Mouse (Mus musculus): ENCODE measurements around the gene Haghl. TPM values are rescaled to one million over a fixed set of nuclear protein-coding genes. Genes with fewer than 3 reads are reported as not detected.

Gene Haghl
- total RNA-seq (2021) (10 to 100 TPM; 16.6 to 33.7 TPM), polyA plus RNA-seq (2012; rRNA removed) (67.2 and 70.8 TPM in 2 replicates)
- long read RNA-seq, transcript Haghl-201 (9 exons, 1,405 nt): major isoform, 16 of 33 reads
- long read RNA-seq, transcript Haghl-206 (8 exons, 1,074 nt): minor isoform, 5 of 33 reads
- long read RNA-seq, partial matches to known transcripts: 3 of 33 reads
- long read RNA-seq, other reads (novel, unspliced or antisense): 5 of 33 reads

- DNase-seq: peak; percentile 94
Observed at GRCm38 (mm10) chr17:25785281-25785745, at the start of gene Haghl. Gene Haghl (minus strand): TSS chr17:25785673.

GRCm38 (mm10) chr17:25834595-25835222 lies 49.2 kb upstream of the Haghl start:
- DNase-seq: no peak

GRCm38 (mm10) chr17:25833961-25834594 lies 48.6 kb upstream of the Haghl start:
- DNase-seq: peak; percentile 68

GRCm38 (mm10) chr17:25833291-25833663 lies 47.8 kb upstream of the Haghl start, which contains the start of gene Stub1:
Gene Stub1 (minus strand): TSS chr17:25833404.
- peak; percentile 97 for DNase-seq

- DNase-seq: peak; percentile 100
Observed at GRCm38 (mm10) chr17:25832436-25833290, 47.2 kb upstream of the Haghl start.

- peak; percentile 82 for DNase-seq
Observed at GRCm38 (mm10) chr17:25831451-25832281, 46.2 kb upstream of the Haghl start.

- DNase-seq: no peak
Observed at GRCm38 (mm10) chr17:25830806-25831431, 45.4 kb upstream of the Haghl start.

- no peak for DNase-seq
Observed at GRCm38 (mm10) chr17:25830200-25830753, 44.8 kb upstream of the Haghl start.

GRCm38 (mm10) chr17:25829558-25830017 lies 44.1 kb upstream of the Haghl start:
- no peak for DNase-seq

GRCm38 (mm10) chr17:25828712-25829557 lies 43.5 kb upstream of the Haghl start, which contains the start of gene Jmjd8:
Gene Jmjd8 (plus strand): TSS chr17:25828867.
- DNase-seq: peak; percentile 87

- no peak for DNase-seq
Observed at GRCm38 (mm10) chr17:25828223-25828594, 42.7 kb upstream of the Haghl start.

- no peak for DNase-seq
Observed at GRCm38 (mm10) chr17:25827546-25828222, 42.2 kb upstream of the Haghl start.

- no peak for DNase-seq
Observed at GRCm38 (mm10) chr17:25827011-25827410, 41.5 kb upstream of the Haghl start.

- no peak for DNase-seq
Observed at GRCm38 (mm10) chr17:25825984-25826570, 40.6 kb upstream of the Haghl start.

- DNase-seq: no peak
Observed at GRCm38 (mm10) chr17:25825311-25825710, 39.8 kb upstream of the Haghl start.

- DNase-seq: no peak
Observed at GRCm38 (mm10) chr17:25824362-25825142, 39.1 kb upstream of the Haghl start.

GRCm38 (mm10) chr17:25823452-25823851 lies 38.0 kb upstream of the Haghl start, which contains the start of gene Wdr24:
Gene Wdr24 (plus strand): TSS chr17:25823627.
- DNase-seq: peak; percentile 81

Measured in adrenal gland, adult 2 months (tissue).